Mouse (Mus musculus): Measurements from ENCODE around the gene Gm45208. TPM values are rescaled to one million over a fixed set of nuclear protein-coding genes. Genes with fewer than 3 reads are reported as not detected.
A peak's percentile ranks its signal among the peaks of the same experiment; 100 is the strongest.

The Gm45208 gene
- 1.8 and 1.9 TPM in 2 replicates for polyA plus RNA-seq (2012; rRNA removed)

- 6% methylated on average over 22 of the region's 22 CpGs for WGBS
- peaks cover 9% of the 10 kb centered on the region for H3K36me3 ChIP-seq (ENCODE audit: control insufficient read depth, insufficient read depth, low read length)
- DNase-seq, result peak; percentile 73
- H3K27me3 ChIP-seq (ENCODE audit: control insufficient read depth, insufficient read depth, low read length), result no peaks in the 10 kb centered on the region
- peaks cover 6% of the 10 kb centered on the region; the same call in 1 of the 2 replicates for H3K4me1 ChIP-seq (replicated peaks; ENCODE audit: control insufficient read depth, insufficient read depth, low read length)
- no peak for TF ChIP-seq CTCF (IDR thresholded peaks at IDR 0.05; ENCODE audit: borderline replicate concordance, control insufficient read depth, extremely low read depth, insufficient read depth, low read length, poor library complexity)
- TF ChIP-seq POLR2A (IDR thresholded peaks at IDR 0.05; ENCODE audit: control insufficient read depth, extremely low read depth, insufficient read depth, low read length, poor library complexity), result no peak
- peak within 1 kb of the TSS; percentile 82 for H3K4me3 ChIP-seq (ENCODE audit: control insufficient read depth, insufficient read depth, low read length)
- H3K27ac ChIP-seq (ENCODE audit: control insufficient read depth, insufficient read depth, low read length), result peak within 1 kb of the TSS; percentile 90
Measured at GRCm38 (mm10) chrX:7721514-7722281, at the start of gene Gm45208. Gene Gm45208 (plus strand): TSS chrX:7722245.

GRCm38 (mm10) chrX:7672739-7673138 lies 49.3 kb upstream of the Gm45208 start:
- 41% methylated on average over 6 of the region's 6 CpGs for WGBS
- no peak for DNase-seq
- no peak overlapping the region for H3K27ac ChIP-seq (ENCODE audit: control insufficient read depth, insufficient read depth, low read length)
- H3K4me3 ChIP-seq (ENCODE audit: control insufficient read depth, insufficient read depth, low read length), result no peak overlapping the region
- H3K27me3 ChIP-seq (ENCODE audit: control insufficient read depth, insufficient read depth, low read length), result no peaks in the 10 kb centered on the region
- H3K36me3 ChIP-seq (ENCODE audit: control insufficient read depth, insufficient read depth, low read length), result no peaks in the 10 kb centered on the region
- peaks cover 29% of the 10 kb centered on the region for H3K4me1 ChIP-seq (replicated peaks; ENCODE audit: control insufficient read depth, insufficient read depth, low read length)
- no peak for TF ChIP-seq CTCF (IDR thresholded peaks at IDR 0.05; ENCODE audit: borderline replicate concordance, control insufficient read depth, extremely low read depth, insufficient read depth, low read length, poor library complexity)
- TF ChIP-seq POLR2A (IDR thresholded peaks at IDR 0.05; ENCODE audit: control insufficient read depth, extremely low read depth, insufficient read depth, low read length, poor library complexity), result no peak

GRCm38 (mm10) chrX:7673578-7674281 lies 48.3 kb upstream of the Gm45208 start:
- H3K4me3 ChIP-seq (ENCODE audit: control insufficient read depth, insufficient read depth, low read length), result no peak overlapping the region
- TF ChIP-seq CTCF (IDR thresholded peaks at IDR 0.05; ENCODE audit: borderline replicate concordance, control insufficient read depth, extremely low read depth, insufficient read depth, low read length, poor library complexity) (no peak), POLR2A (IDR thresholded peaks at IDR 0.05; ENCODE audit: control insufficient read depth, extremely low read depth, insufficient read depth, low read length, poor library complexity) (no peak)
- H3K27me3 ChIP-seq (ENCODE audit: control insufficient read depth, insufficient read depth, low read length), result no peaks in the 10 kb centered on the region
- no peaks in the 10 kb centered on the region for H3K36me3 ChIP-seq (ENCODE audit: control insufficient read depth, insufficient read depth, low read length)
- H3K27ac ChIP-seq (ENCODE audit: control insufficient read depth, insufficient read depth, low read length), result peak overlapping the region; percentile 1; the same call in 1 of the 2 replicates
- H3K4me1 ChIP-seq (replicated peaks; ENCODE audit: control insufficient read depth, insufficient read depth, low read length), result peaks cover 29% of the 10 kb centered on the region
- WGBS, result 3% methylated on average over 12 of the region's 12 CpGs
- DNase-seq, result peak; percentile 43

- peak; percentile 44 for DNase-seq
Measured at GRCm38 (mm10) chrX:7674284-7675000, 47.6 kb upstream of the Gm45208 start.

GRCm38 (mm10) chrX:7675001-7675380 lies 47.1 kb upstream of the Gm45208 start:
- 11% methylated on average over 10 of the region's 10 CpGs for WGBS
- H3K27me3 ChIP-seq (ENCODE audit: control insufficient read depth, insufficient read depth, low read length), result no peaks in the 10 kb centered on the region
- no peak for DNase-seq
- H3K4me3 ChIP-seq (ENCODE audit: control insufficient read depth, insufficient read depth, low read length), result peak overlapping the region; percentile 64
- TF ChIP-seq CTCF (IDR thresholded peaks at IDR 0.05; ENCODE audit: borderline replicate concordance, control insufficient read depth, extremely low read depth, insufficient read depth, low read length, poor library complexity), result no peak
- no peak for TF ChIP-seq POLR2A (IDR thresholded peaks at IDR 0.05; ENCODE audit: control insufficient read depth, extremely low read depth, insufficient read depth, low read length, poor library complexity)
- H3K4me1 ChIP-seq (replicated peaks; ENCODE audit: control insufficient read depth, insufficient read depth, low read length), result peaks cover 30% of the 10 kb centered on the region
- H3K27ac ChIP-seq (ENCODE audit: control insufficient read depth, insufficient read depth, low read length), result no peak overlapping the region
- H3K36me3 ChIP-seq (ENCODE audit: control insufficient read depth, insufficient read depth, low read length), result no peaks in the 10 kb centered on the region

More at GRCm38 (mm10) chrX:7674284-7675000, 47.6 kb upstream of the Gm45208 start:
- no peak for TF ChIP-seq CTCF (IDR thresholded peaks at IDR 0.05; ENCODE audit: borderline replicate concordance, control insufficient read depth, extremely low read depth, insufficient read depth, low read length, poor library complexity)
- no peak for TF ChIP-seq POLR2A (IDR thresholded peaks at IDR 0.05; ENCODE audit: control insufficient read depth, extremely low read depth, insufficient read depth, low read length, poor library complexity)
- Histone ChIP-seq H3K27me3 (ENCODE audit: control insufficient read depth, insufficient read depth, low read length) (no peaks in the 10 kb centered on the region), H3K4me3 (ENCODE audit: control insufficient read depth, insufficient read depth, low read length) (peak overlapping the region; percentile 64), H3K4me1 (replicated peaks; ENCODE audit: control insufficient read depth, insufficient read depth, low read length) (peaks cover 29% of the 10 kb centered on the region), H3K27ac (ENCODE audit: control insufficient read depth, insufficient read depth, low read length) (no peak overlapping the region; the same call in 1 of the 2 replicates), H3K36me3 (ENCODE audit: control insufficient read depth, insufficient read depth, low read length) (no peaks in the 10 kb centered on the region)
- WGBS, result 2% methylated on average over 28 of the region's 28 CpGs

- Histone ChIP-seq H3K27me3 (ENCODE audit: control insufficient read depth, insufficient read depth, low read length) (no peaks in the 10 kb centered on the region), H3K36me3 (ENCODE audit: control insufficient read depth, insufficient read depth, low read length) (no peaks in the 10 kb centered on the region), H3K4me3 (ENCODE audit: control insufficient read depth, insufficient read depth, low read length) (no peak overlapping the region), H3K27ac (ENCODE audit: control insufficient read depth, insufficient read depth, low read length) (no peak overlapping the region), H3K4me1 (replicated peaks; ENCODE audit: control insufficient read depth, insufficient read depth, low read length) (peaks cover 9% of the 10 kb centered on the region; the same call in 1 of the 2 replicates)
- WGBS, result 19% methylated on average over 3 of the region's 3 CpGs
- no peak for DNase-seq
- TF ChIP-seq CTCF (IDR thresholded peaks at IDR 0.05; ENCODE audit: borderline replicate concordance, control insufficient read depth, extremely low read depth, insufficient read depth, low read length, poor library complexity) (no peak), POLR2A (IDR thresholded peaks at IDR 0.05; ENCODE audit: control insufficient read depth, extremely low read depth, insufficient read depth, low read length, poor library complexity) (no peak)
Measured at GRCm38 (mm10) chrX:7678986-7679385, 43.1 kb upstream of the Gm45208 start.
